Mouse (Mus musculus): Measurements from ENCODE around the gene Erg. TPM values are rescaled to one million over a fixed set of nuclear protein-coding genes. Genes with fewer than 3 reads are reported as not detected.

Gene Erg
- polyA plus RNA-seq, 1 experiment from 2014 or later: 2.7 TPM

DNA sequence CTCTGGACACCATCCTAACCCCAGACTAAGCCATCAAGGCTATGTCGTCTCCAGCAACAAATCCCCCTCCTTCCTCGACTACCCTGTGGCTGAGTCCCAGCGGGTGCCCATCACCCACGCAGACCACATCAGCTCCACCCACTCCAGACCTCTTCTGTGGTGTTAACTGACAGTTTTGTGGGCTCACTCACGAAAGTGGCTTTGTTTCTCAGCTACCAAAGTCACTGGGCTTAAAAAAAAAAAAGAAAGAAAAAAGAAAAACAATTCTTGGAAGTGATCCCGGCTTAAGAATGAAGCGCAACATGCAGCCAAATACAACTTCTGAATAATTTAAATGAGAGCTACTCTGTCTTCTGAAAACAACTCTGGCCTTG, 11.2 kb upstream of the Erg start:
- H3K27me3 ChIP-seq (ENCODE audit: control insufficient read depth, insufficient read depth, low read length): no peaks in the 10 kb centered on the region
- H3K4me2 ChIP-seq (replicated peaks; ENCODE audit: low read depth, low read length): no peak overlapping the region
- no peaks in the 10 kb centered on the region for H3K4me1 ChIP-seq (ENCODE audit: control insufficient read depth, insufficient read depth, low read length)
- H3K4me3 ChIP-seq (ENCODE audit: low read depth, low read length): no peak overlapping the region
- ATAC-seq (ENCODE audit: insufficient number of reproducible peaks, insufficient read depth, low FRiP score, low read depth): no peak
- H3K36me3 ChIP-seq (ENCODE audit: control insufficient read depth, insufficient read depth, low read length): no peaks in the 10 kb centered on the region
- H3K27ac ChIP-seq (ENCODE audit: low read length): no peak overlapping the region
- H3K9me3 ChIP-seq (ENCODE audit: control insufficient read depth, low read depth, low read length): no peaks in the 10 kb centered on the region
- 63% methylated on average over 7 of the region's 7 CpGs for WGBS
- no peak overlapping the region for H3K9ac ChIP-seq (replicated peaks; ENCODE audit: low read depth, low read length)

DNA sequence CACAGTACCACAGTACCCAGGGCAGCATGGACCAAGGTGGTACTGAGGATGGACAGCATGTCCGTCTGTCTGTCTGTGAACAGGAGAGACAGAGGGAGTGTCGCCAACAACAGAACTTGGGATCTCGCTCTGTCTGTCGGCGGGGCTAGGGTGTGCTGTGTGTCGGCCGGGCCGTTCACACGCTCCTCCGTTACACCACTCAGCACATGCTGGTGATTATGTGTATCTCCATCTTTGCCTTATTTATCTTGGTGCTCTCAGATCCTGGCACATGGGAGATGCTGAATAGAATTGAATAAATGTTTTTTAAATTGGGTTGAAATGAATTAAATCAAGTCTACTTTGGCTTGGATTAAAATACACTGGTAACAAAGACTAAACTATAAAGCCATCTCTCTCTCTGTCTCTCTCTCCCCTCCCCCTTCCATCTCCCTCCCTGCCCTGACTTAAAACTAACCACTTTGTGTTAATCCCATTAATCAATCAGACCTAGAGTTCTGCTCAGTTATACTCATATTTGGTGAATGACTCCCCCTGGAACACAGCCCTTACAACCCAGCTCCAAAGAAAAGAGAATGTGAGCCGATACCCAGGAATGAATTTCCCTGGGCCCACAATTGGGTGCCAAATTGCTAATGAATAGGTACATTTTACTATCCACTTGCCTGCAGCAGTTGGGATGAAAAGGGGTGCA, 10.6 kb upstream of the Erg start:
- Histone ChIP-seq H3K27ac (ENCODE audit: low read length) (no peak overlapping the region), H3K36me3 (ENCODE audit: control insufficient read depth, insufficient read depth, low read length) (no peaks in the 10 kb centered on the region), H3K4me2 (replicated peaks; ENCODE audit: low read depth, low read length) (no peak overlapping the region), H3K27me3 (ENCODE audit: control insufficient read depth, insufficient read depth, low read length) (no peaks in the 10 kb centered on the region), H3K4me1 (ENCODE audit: control insufficient read depth, insufficient read depth, low read length) (no peaks in the 10 kb centered on the region), H3K9me3 (ENCODE audit: control insufficient read depth, low read depth, low read length) (no peaks in the 10 kb centered on the region), H3K9ac (replicated peaks; ENCODE audit: low read depth, low read length) (no peak overlapping the region), H3K4me3 (ENCODE audit: low read depth, low read length) (no peak overlapping the region)
- no peak for ATAC-seq (ENCODE audit: insufficient number of reproducible peaks, insufficient read depth, low FRiP score, low read depth)
- 86% methylated on average over 11 of the region's 11 CpGs for WGBS

DNA sequence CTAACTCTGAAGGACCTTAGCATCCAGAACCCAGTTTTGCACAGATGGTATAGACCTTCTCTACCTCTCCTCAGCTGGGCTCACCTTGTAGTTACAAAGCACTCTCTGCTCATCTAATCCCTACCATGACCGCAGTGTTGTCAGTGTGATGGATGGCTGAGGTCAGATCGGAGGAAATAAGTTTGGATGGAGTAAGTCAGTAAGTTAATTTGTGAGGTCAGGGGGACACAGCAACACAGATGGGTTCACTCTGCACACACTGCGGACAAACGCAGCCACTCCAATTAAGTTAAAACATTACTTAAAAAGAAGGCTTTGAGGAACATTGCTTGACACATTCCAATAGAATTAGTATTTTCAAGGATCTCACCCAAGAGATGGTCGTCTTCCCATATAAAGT, 2.5 kb upstream of the Erg start:
- Histone ChIP-seq H3K4me1 (ENCODE audit: control insufficient read depth, insufficient read depth, low read length) (peaks cover 17% of the 10 kb centered on the region), H3K9ac (replicated peaks; ENCODE audit: low read depth, low read length) (no peak overlapping the region), H3K9me3 (ENCODE audit: control insufficient read depth, low read depth, low read length) (no peaks in the 10 kb centered on the region), H3K27ac (ENCODE audit: low read length) (no peak overlapping the region), H3K4me2 (replicated peaks; ENCODE audit: low read depth, low read length) (no peak overlapping the region), H3K4me3 (ENCODE audit: low read depth, low read length) (no peak overlapping the region), H3K27me3 (ENCODE audit: control insufficient read depth, insufficient read depth, low read length) (peaks cover 9% of the 10 kb centered on the region; the same call in 1 of the 2 replicates), H3K36me3 (ENCODE audit: control insufficient read depth, insufficient read depth, low read length) (no peaks in the 10 kb centered on the region)
- 22% methylated on average over 5 of the region's 5 CpGs for WGBS
- ATAC-seq (ENCODE audit: insufficient number of reproducible peaks, insufficient read depth, low FRiP score, low read depth): no peak

DNA sequence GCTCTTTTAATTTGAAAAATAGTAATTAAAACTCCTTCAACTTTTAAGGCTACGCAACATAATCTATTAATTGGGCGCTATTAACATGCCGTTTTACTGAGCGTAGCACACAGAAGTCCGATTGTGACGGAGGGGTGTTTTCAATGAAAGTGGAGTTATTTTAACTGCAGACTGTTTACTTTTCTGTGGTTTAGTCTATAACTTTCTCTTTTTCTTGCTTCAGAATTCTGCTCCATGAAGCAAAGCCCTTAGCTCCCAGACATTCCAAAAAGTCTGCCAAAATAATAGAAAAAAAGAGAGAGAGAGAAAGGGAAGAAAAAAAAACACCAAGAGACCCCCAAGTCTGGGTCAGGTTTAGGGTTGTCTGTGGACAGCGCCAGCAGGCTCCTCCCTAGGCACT, 333 bp upstream of the Erg start:
- no peaks in the 10 kb centered on the region for H3K36me3 ChIP-seq (ENCODE audit: control insufficient read depth, insufficient read depth, low read length)
- peak overlapping the region; percentile 82 for H3K4me2 ChIP-seq (replicated peaks; ENCODE audit: low read depth, low read length)
- H3K4me1 ChIP-seq (ENCODE audit: control insufficient read depth, insufficient read depth, low read length): peaks cover 17% of the 10 kb centered on the region
- H3K4me3 ChIP-seq (ENCODE audit: low read depth, low read length): peak overlapping the region; percentile 39; the same call in 1 of the 2 replicates
- WGBS: 19% methylated on average over 7 of the region's 7 CpGs
- H3K27me3 ChIP-seq (ENCODE audit: control insufficient read depth, insufficient read depth, low read length): peaks cover 13% of the 10 kb centered on the region; the same call in 1 of the 2 replicates
- no peak for ATAC-seq (ENCODE audit: insufficient number of reproducible peaks, insufficient read depth, low FRiP score, low read depth)
- H3K9me3 ChIP-seq (ENCODE audit: control insufficient read depth, low read depth, low read length): no peaks in the 10 kb centered on the region
- no peak overlapping the region for H3K9ac ChIP-seq (replicated peaks; ENCODE audit: low read depth, low read length)
- no peak overlapping the region for H3K27ac ChIP-seq (ENCODE audit: low read length)

DNA sequence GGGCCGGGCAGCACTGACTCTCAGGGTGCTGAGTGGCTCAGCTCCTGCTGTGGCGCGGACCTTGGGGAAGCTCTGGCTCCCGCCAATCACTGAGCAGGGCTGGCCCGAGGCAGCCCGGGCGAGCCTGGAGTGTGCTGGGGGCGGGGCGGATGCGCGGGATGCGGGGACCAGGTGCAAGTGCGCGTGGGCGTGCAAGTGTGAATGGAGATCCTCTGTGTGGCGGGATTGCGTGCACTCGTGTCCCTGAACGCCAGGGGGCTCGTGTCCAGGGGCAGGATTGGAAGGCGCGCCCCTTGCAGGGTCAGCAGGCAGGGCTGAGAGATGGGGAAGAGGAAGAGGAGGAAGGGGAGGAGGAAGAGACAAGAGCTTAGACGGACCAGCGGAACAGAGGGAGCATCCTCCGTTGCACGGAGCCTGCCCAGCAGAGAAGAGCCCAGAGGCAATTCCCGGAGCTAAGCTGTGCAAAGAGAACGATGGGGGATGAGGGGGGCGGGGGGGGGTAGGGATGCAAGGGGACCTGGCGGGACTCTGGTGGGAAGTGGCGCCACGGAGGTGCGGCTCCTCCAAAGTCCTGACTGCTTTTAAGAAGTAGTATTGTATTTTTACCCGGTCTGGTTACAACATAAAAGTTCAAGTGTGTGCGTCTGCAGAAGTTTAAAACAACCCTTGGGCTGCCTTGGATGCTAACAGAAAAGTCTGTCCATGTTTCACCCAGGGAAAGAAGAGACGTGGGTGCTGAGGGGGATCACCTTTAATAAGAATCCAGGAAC, 667 bp downstream of the Erg start:
- peak overlapping the region; percentile 39 for H3K4me3 ChIP-seq (ENCODE audit: low read depth, low read length)
- WGBS: under 1% methylated on average over 36 of the region's 36 CpGs
- no peaks in the 10 kb centered on the region for H3K36me3 ChIP-seq (ENCODE audit: control insufficient read depth, insufficient read depth, low read length)
- H3K4me1 ChIP-seq (ENCODE audit: control insufficient read depth, insufficient read depth, low read length): peaks cover 17% of the 10 kb centered on the region
- H3K4me2 ChIP-seq (replicated peaks; ENCODE audit: low read depth, low read length): peak overlapping the region; percentile 82
- peak; percentile 85; the same call in 1 of the 2 replicates for ATAC-seq (ENCODE audit: insufficient number of reproducible peaks, insufficient read depth, low FRiP score, low read depth)
- H3K27me3 ChIP-seq (ENCODE audit: control insufficient read depth, insufficient read depth, low read length): peaks cover 13% of the 10 kb centered on the region; the same call in 1 of the 2 replicates
- H3K27ac ChIP-seq (ENCODE audit: low read length): no peak overlapping the region
- H3K9me3 ChIP-seq (ENCODE audit: control insufficient read depth, low read depth, low read length): no peaks in the 10 kb centered on the region
- 0 out of 2 replicates have a peak overlapping the region, but pooled peaks have one; percentile 18 for H3K9ac ChIP-seq (replicated peaks; ENCODE audit: low read depth, low read length)

DNA sequence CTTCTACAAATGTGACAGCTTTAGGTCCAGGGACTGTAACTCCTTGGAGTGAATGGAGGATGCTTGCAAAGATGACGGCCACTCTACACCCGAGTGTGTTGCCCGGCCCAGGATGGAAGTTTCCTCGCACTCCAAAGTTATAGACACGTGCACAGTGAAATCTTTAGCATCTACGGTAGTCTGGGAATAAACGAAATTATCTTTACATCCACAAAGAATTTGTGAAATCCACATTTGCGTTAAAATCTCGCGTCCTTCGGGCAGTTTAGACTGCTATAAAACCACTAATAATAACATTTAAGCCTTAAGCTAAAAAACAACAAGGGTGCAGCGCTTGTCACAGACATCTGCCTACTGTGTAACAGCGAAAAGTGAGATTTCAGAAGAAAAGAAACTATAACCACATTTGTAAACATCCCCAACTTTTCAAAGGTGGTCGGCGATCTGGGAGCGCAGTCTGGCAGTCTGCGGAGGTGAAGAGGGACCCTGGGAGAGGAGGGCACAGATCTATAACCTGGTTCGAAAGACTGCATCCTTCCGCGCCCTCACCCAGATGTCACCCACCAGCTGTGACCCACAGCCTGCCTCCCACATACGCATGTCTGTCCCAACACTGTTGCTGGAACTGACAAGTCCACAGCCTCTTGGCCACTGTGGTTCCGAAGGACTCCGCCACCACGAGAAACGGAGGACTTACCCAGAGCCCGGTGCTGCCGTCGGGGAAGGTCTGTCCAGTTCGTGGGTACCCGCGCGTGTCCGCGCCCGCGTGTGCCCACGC, 1.5 kb downstream of the Erg start:
- peak overlapping the region; percentile 82 for H3K4me2 ChIP-seq (replicated peaks; ENCODE audit: low read depth, low read length)
- peaks cover 13% of the 10 kb centered on the region; the same call in 1 of the 2 replicates for H3K27me3 ChIP-seq (ENCODE audit: control insufficient read depth, insufficient read depth, low read length)
- 13% methylated on average over 37 of the region's 37 CpGs for WGBS
- H3K9ac ChIP-seq (replicated peaks; ENCODE audit: low read depth, low read length): 0 out of 2 replicates have a peak overlapping the region, but pooled peaks have one; percentile 18
- H3K9me3 ChIP-seq (ENCODE audit: control insufficient read depth, low read depth, low read length): no peaks in the 10 kb centered on the region
- H3K36me3 ChIP-seq (ENCODE audit: control insufficient read depth, insufficient read depth, low read length): no peaks in the 10 kb centered on the region
- peak overlapping the region; percentile 39 for H3K4me3 ChIP-seq (ENCODE audit: low read depth, low read length)
- H3K27ac ChIP-seq (ENCODE audit: low read length): no peak overlapping the region
- H3K4me1 ChIP-seq (ENCODE audit: control insufficient read depth, insufficient read depth, low read length): peaks cover 17% of the 10 kb centered on the region
- ATAC-seq (ENCODE audit: insufficient number of reproducible peaks, insufficient read depth, low FRiP score, low read depth): no peak

DNA sequence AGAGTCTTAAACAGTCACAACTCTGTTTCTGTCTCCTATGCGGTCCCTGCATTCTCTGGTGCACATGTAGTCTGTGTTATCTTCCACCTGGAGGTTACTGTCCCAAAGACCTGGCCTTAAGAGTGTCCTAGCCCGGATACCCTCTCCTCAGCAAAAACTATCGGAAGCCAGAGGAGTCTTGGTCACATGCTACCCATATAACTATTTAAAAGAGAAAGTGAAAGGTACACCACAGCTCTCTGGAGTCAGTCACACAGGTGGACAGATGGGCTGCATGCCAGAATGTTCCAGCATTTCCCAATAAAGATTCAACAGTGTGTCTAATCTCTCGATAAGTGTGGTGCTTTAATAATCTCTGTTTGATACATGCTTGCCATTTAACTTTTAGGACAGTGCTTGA, 7.1 kb downstream of the Erg start:
- Histone ChIP-seq H3K4me1 (ENCODE audit: control insufficient read depth, insufficient read depth, low read length) (no peaks in the 10 kb centered on the region), H3K4me3 (ENCODE audit: low read depth, low read length) (no peak overlapping the region), H3K36me3 (ENCODE audit: control insufficient read depth, insufficient read depth, low read length) (no peaks in the 10 kb centered on the region), H3K27ac (ENCODE audit: low read length) (no peak overlapping the region), H3K27me3 (ENCODE audit: control insufficient read depth, insufficient read depth, low read length) (0 out of 2 replicates have a peak, but pooled peaks cover 4% of the 10 kb centered on the region), H3K9ac (replicated peaks; ENCODE audit: low read depth, low read length) (no peak overlapping the region), H3K9me3 (ENCODE audit: control insufficient read depth, low read depth, low read length) (no peaks in the 10 kb centered on the region), H3K4me2 (replicated peaks; ENCODE audit: low read depth, low read length) (no peak overlapping the region)
- ATAC-seq (ENCODE audit: insufficient number of reproducible peaks, insufficient read depth, low FRiP score, low read depth): no peak
- WGBS: 81% methylated on average over 4 of the region's 4 CpGs

DNA sequence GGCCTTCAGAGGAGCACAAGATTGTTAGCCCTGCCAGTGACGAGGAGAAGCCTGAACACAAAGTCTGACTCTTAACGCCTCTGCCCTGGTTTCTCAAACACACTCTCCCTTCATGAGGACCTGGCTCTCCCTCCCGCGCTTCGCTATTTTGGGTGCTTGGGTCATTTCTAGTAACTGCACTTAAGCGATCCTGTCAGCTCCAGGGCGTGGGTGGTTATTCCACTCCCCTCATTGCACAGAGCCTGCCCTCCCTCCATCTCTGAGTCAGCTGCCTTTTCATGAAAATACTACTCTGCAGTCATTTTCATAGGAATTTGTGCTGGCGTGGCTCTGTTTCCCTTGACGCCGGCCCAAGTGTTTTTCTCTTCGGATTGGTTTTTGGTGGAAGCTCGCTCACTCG, 13.2 kb downstream of the Erg start:
- WGBS: 73% methylated on average over 13 of the region's 13 CpGs
- Histone ChIP-seq H3K4me1 (ENCODE audit: control insufficient read depth, insufficient read depth, low read length) (no peaks in the 10 kb centered on the region), H3K4me3 (ENCODE audit: low read depth, low read length) (no peak overlapping the region), H3K4me2 (replicated peaks; ENCODE audit: low read depth, low read length) (no peak overlapping the region), H3K27me3 (ENCODE audit: control insufficient read depth, insufficient read depth, low read length) (no peaks in the 10 kb centered on the region), H3K9me3 (ENCODE audit: control insufficient read depth, low read depth, low read length) (no peaks in the 10 kb centered on the region), H3K9ac (replicated peaks; ENCODE audit: low read depth, low read length) (no peak overlapping the region), H3K36me3 (ENCODE audit: control insufficient read depth, insufficient read depth, low read length) (no peaks in the 10 kb centered on the region), H3K27ac (ENCODE audit: low read length) (no peak overlapping the region)
- ATAC-seq (ENCODE audit: insufficient number of reproducible peaks, insufficient read depth, low FRiP score, low read depth): no peak
